25 mouse cellular contexts compared by ENCODE assay signal in genomic region chr11:53618619-53619198, GRCm38 (mm10). TPM values are rescaled to one million over a fixed set of nuclear protein-coding genes. Genes with fewer than 3 reads are reported as not detected.
"Had no signal": no experiment of that assay in that cellular context is flagged by ENCODE, and none has a peak within 500 bp of the region (broad histone marks: within the 10 kb centered on the region; RNA-seq: fewer than 3 reads in every experiment).

Gene Il4 (minus strand): TSS chr11:53618669.

- H3K27ac ChIP-seq: layer of hippocampus, adult 2 months; limb, embryonic 10.5 days; limb, embryonic 13.5 days; macrophage; midbrain, embryonic 12.5 days; neural tube, embryonic 12.5 days; neural tube, embryonic 15.5 days had no signal

- H3K4me2 ChIP-seq: limb, embryonic 13.5 days; lung, embryonic 14.5 days; midbrain, embryonic 12.5 days; neural tube, embryonic 12.5 days; neural tube, embryonic 15.5 days had no signal

- H3K4me1 ChIP-seq: limb, embryonic 10.5 days; limb, embryonic 13.5 days; midbrain, embryonic 12.5 days; neural tube, embryonic 12.5 days; neural tube, embryonic 15.5 days had no signal

- DNase-seq: kidney, adult 18-20 months; kidney, adult 9 months; kidney, postnatal 14 days; kidney, postnatal 4 days; layer of hippocampus, adult 9-11 months; lung, embryonic 14.5 days; thymus, adult 2 months; thymus, postnatal 14 days; thymus, postnatal 4 days had no signal

- H3K36me3 ChIP-seq: limb, embryonic 10.5 days; limb, embryonic 13.5 days; midbrain, embryonic 12.5 days; neural tube, embryonic 12.5 days; neural tube, embryonic 15.5 days had no signal

- H3K9ac ChIP-seq: limb, embryonic 13.5 days; lung, embryonic 14.5 days; midbrain, embryonic 12.5 days; neural tube, embryonic 12.5 days; neural tube, embryonic 15.5 days had no signal

- ATAC-seq: intestine, embryonic 16.5 days; lung, postnatal 0 days had no signal

- H3K9me3 ChIP-seq: limb, embryonic 10.5 days; limb, embryonic 13.5 days; midbrain, embryonic 12.5 days; neural tube, embryonic 12.5 days; neural tube, embryonic 15.5 days had no signal

- H3K27me3 ChIP-seq: limb, embryonic 13.5 days; midbrain, embryonic 12.5 days; neural tube, embryonic 12.5 days; neural tube, embryonic 15.5 days had no signal

- H3K4me3 ChIP-seq: layer of hippocampus, adult 2 months; limb, embryonic 10.5 days; limb, embryonic 13.5 days; midbrain, embryonic 12.5 days; neural tube, embryonic 12.5 days; neural tube, embryonic 15.5 days had no signal

RNA-seq across cellular contexts. Expression of gene Il4, which starts in this region (rescaled TPM):
- total RNA-seq: layer of hippocampus, adult 2 months; layer of hippocampus, postnatal 25 days; left cerebral cortex, adult 18-20 months; left cerebral cortex, postnatal 25 days; liver, adult 2 months; midbrain, postnatal 0 days had no signal
- polyA plus RNA-seq: small intestine, adult 2 months; testis, adult 2 months had no signal
